Comparison of ENCODE assay signal across 9 mouse cellular contexts in genomic region chr1:93861048-93861447, GRCm38 (mm10). TPM values are rescaled to one million over a fixed set of nuclear protein-coding genes. Genes with fewer than 3 reads are reported as not detected.
"Had no signal": no experiment of that assay in that cellular context is flagged by ENCODE, and none has a peak within 500 bp of the region (broad histone marks: within the 10 kb centered on the region; RNA-seq: fewer than 3 reads in every experiment).

TSS of gene Gal3st2 (plus strand) at chr1:93861306.

RNA-seq across cellular contexts. Expression of gene Gal3st2, which starts in this region (rescaled TPM):
- polyA plus RNA-seq: heart, postnatal 0 days; hindbrain, embryonic 11.5 days; hindbrain, embryonic 13.5 days; hindbrain, embryonic 15.5 days; hindbrain, postnatal 0 days; limb, embryonic 13.5 days; limb, embryonic 15.5 days; liver, adult 2 months; liver, embryonic 12.5 days had no signal
